Mouse (Mus musculus) MEL (cell line): ENCODE data around the gene Stmn1. TPM values are rescaled to one million over a fixed set of nuclear protein-coding genes. Genes with fewer than 3 reads are reported as not detected.

ENCODE experiments used
- DNase-seq: peaks from one replicate; pipeline ENCODE4 v3.0.0; 2011; ENCODE audit warnings: low read depth, low spot score
- H3K27ac ChIP-seq: 2 replicates; pipeline ENCODE4 v1.5.1; 2012; ENCODE audit warnings: low read depth, mild to moderate bottlenecking, control low read depth, low read length, moderate library complexity; ENCODE audit not compliant: control insufficient read depth
- H3K27me3 ChIP-seq, 2 experiments: fragments of 150-350 bp in 1 of 2; sonication (generic) in 1 of 2; 2 replicates each; pipeline ENCODE4 v1.6.1; 2012; ENCODE audit warnings: low read length in 2 of 2, mild to moderate bottlenecking in 2 of 2, improper control_type of control experiment in 1 of 2, moderate library complexity in 1 of 2; ENCODE audit not compliant: insufficient read depth in 2 of 2, control insufficient read depth in 1 of 2
- H3K36me3 ChIP-seq, 2 experiments: 2 replicates each; pipeline ENCODE4 v1.6.1; 2012 to 2014; ENCODE audit warnings: low read length in 2 of 2, improper control_type of control experiment in 1 of 2, inconsistent platforms in 1 of 2, mild to moderate bottlenecking in 1 of 2; ENCODE audit not compliant: insufficient read depth in 2 of 2, control insufficient read depth in 1 of 2
- H3K4me1 ChIP-seq, 2 experiments: fragments of 150-350 bp in 1 of 2; sonication (generic) in 1 of 2; 2 replicates each; pipeline ENCODE4 v1.6.1; 2012; ENCODE audit warnings: low read length in 2 of 2, improper control_type of control experiment in 1 of 2, mild to moderate bottlenecking in 1 of 2; ENCODE audit not compliant: insufficient read depth in 2 of 2, control insufficient read depth in 1 of 2
- H3K4me3 ChIP-seq, 2 experiments: fragments of 150-350 bp in 1 of 2; sonication (generic) in 1 of 2; 2 replicates each; pipeline ENCODE4 v1.5.1; 2012; ENCODE audit warnings: low read depth in 2 of 2, low read length in 2 of 2, mild to moderate bottlenecking in 2 of 2, moderate library complexity in 2 of 2, control low read depth in 1 of 2, improper control_type of control experiment in 1 of 2; ENCODE audit not compliant: control insufficient read depth in 1 of 2, insufficient read depth in 1 of 2
- H3K79me2 ChIP-seq: 2 replicates; pipeline ENCODE4 v1.6.1; 2012; ENCODE audit warnings: mild to moderate bottlenecking, low read length, moderate library complexity; ENCODE audit not compliant: control insufficient read depth, poor library complexity, insufficient read depth
- H3K9ac ChIP-seq: 2 replicates; pipeline ENCODE4 v1.6.1; 2012; ENCODE audit warnings: low read depth, mild to moderate bottlenecking, control low read depth, low read length, moderate library complexity; ENCODE audit not compliant: control insufficient read depth, poor library complexity, severe bottlenecking
- H3K9me3 ChIP-seq: fragments of 150-350 bp; sonication (generic); replicated peaks from 2 replicates; pipeline ENCODE4 v1.6.1; 2012; ENCODE audit warnings: mild to moderate bottlenecking, low read length, improper control_type of control experiment, moderate library complexity; ENCODE audit not compliant: insufficient read depth
- CTCF ChIP-seq, 3 experiments: IDR thresholded peaks in 2 of 3; conservative IDR thresholded peaks in 1 of 3; 2 replicates each; pipeline ENCODE4 v1.5.1; 2011 to 2012; ENCODE audit warnings: low read length in 3 of 3, low read depth in 2 of 3, mild to moderate bottlenecking in 2 of 3, improper control_type of control experiment in 1 of 3, inconsistent platforms in 1 of 3, mixed read lengths in 1 of 3, moderate library complexity in 1 of 3; ENCODE audit not compliant: control insufficient read depth in 1 of 3, insufficient read depth in 1 of 3, poor library complexity in 1 of 3, severe bottlenecking in 1 of 3
- E2F4 ChIP-seq: IDR thresholded peaks from 2 replicates; pipeline ENCODE4 v1.6.1; 2011; ENCODE audit warnings: low read depth, low read length, improper control_type of control experiment, borderline replicate concordance
- ELF1 ChIP-seq: IDR thresholded peaks from 2 replicates; pipeline ENCODE4 v1.6.1; 2014; ENCODE audit warnings: low read depth, mild to moderate bottlenecking, inconsistent platforms, low read length, improper control_type of control experiment, moderate library complexity
- EP300 ChIP-seq, 2 experiments: IDR thresholded peaks; 2 replicates each; pipeline ENCODE4 v1.6.1; 2011; ENCODE audit warnings: improper control_type of control experiment in 2 of 2, low read length in 2 of 2, low read depth in 1 of 2, mild to moderate bottlenecking in 1 of 2
- ETS1 ChIP-seq: IDR thresholded peaks from 2 replicates; pipeline ENCODE4 v1.6.1; 2012; ENCODE audit warnings: low read depth, mild to moderate bottlenecking, inconsistent platforms, low read length, improper control_type of control experiment, moderate library complexity
- GABPA ChIP-seq: IDR thresholded peaks from 2 replicates; pipeline ENCODE4 v1.6.1; 2012; ENCODE audit warnings: low read depth, mild to moderate bottlenecking, inconsistent platforms, low read length, improper control_type of control experiment, moderate library complexity
- GATA1 ChIP-seq: IDR thresholded peaks from 2 replicates; pipeline ENCODE4 v1.6.1; 2011; ENCODE audit warnings: low read depth, low read length, improper control_type of control experiment
- KAT2A ChIP-seq: conservative IDR thresholded peaks from 2 replicates; pipeline ENCODE4 v1.6.1; 2012; ENCODE audit warnings: low read depth, low read length, improper control_type of control experiment, inconsistent platforms
- MAZ ChIP-seq: IDR thresholded peaks from 2 replicates; pipeline ENCODE4 v1.6.1; 2012; ENCODE audit warnings: low read depth, mild to moderate bottlenecking, inconsistent platforms, low read length, improper control_type of control experiment
- MEF2A ChIP-seq: IDR thresholded peaks from 2 replicates; pipeline ENCODE4 v1.6.1; 2014; ENCODE audit warnings: low read depth, mild to moderate bottlenecking, inconsistent platforms, low read length, improper control_type of control experiment; ENCODE audit not compliant: poor library complexity, insufficient replicate concordance, severe bottlenecking; ENCODE audit errors: extremely low read depth
- MYB ChIP-seq: IDR thresholded peaks from 2 replicates; pipeline ENCODE4 v1.6.1; 2011; ENCODE audit warnings: mild to moderate bottlenecking, low read depth, low read length, improper control_type of control experiment
- NELFE ChIP-seq: IDR thresholded peaks from 2 replicates; pipeline ENCODE4 v1.6.1; 2011; ENCODE audit warnings: low read depth, low read length, improper control_type of control experiment
- NRF1 ChIP-seq: IDR thresholded peaks from 2 replicates; pipeline ENCODE4 v1.6.1; 2014; ENCODE audit warnings: low read depth, mild to moderate bottlenecking, inconsistent platforms, low read length, improper control_type of control experiment, moderate library complexity; ENCODE audit not compliant: poor library complexity, insufficient read depth, severe bottlenecking
- POLR2A ChIP-seq, 2 experiments: IDR thresholded peaks; 2 replicates each; pipeline ENCODE4 v1.6.1; 2011 to 2012; ENCODE audit warnings: low read length in 2 of 2, mild to moderate bottlenecking in 2 of 2, control low read depth in 1 of 2, improper control_type of control experiment in 1 of 2, low read depth in 1 of 2, moderate library complexity in 1 of 2; ENCODE audit not compliant: control insufficient read depth in 1 of 2, insufficient read depth in 1 of 2, poor library complexity in 1 of 2
- RAD21 ChIP-seq: IDR thresholded peaks from 2 replicates; pipeline ENCODE4 v1.6.1; 2011; ENCODE audit warnings: mild to moderate bottlenecking, low read depth, low read length, improper control_type of control experiment
- SIN3A ChIP-seq: IDR thresholded peaks from 2 replicates; pipeline ENCODE4 v1.6.1; 2012; ENCODE audit warnings: low read length, improper control_type of control experiment, inconsistent platforms
- SMC3 ChIP-seq: IDR thresholded peaks from 2 replicates; pipeline ENCODE4 v1.6.1; 2011; ENCODE audit warnings: low read depth, low read length, improper control_type of control experiment
- TAL1 ChIP-seq: IDR thresholded peaks from 2 replicates; pipeline ENCODE4 v1.6.1; 2012; ENCODE audit warnings: mild to moderate bottlenecking, inconsistent platforms, low read length, moderate library complexity, mixed read lengths
- TCF12 ChIP-seq: IDR thresholded peaks from 2 replicates; pipeline ENCODE4 v1.6.1; 2014; ENCODE audit warnings: low read depth, mild to moderate bottlenecking, inconsistent platforms, low read length, improper control_type of control experiment, moderate library complexity
- UBTF ChIP-seq: IDR thresholded peaks from 2 replicates; pipeline ENCODE4 v1.6.1; 2012; ENCODE audit warnings: low read depth, mild to moderate bottlenecking, inconsistent platforms, low read length, improper control_type of control experiment, moderate library complexity, borderline replicate concordance; ENCODE audit not compliant: insufficient read depth
- USF2 ChIP-seq, 2 experiments: IDR thresholded peaks; 2 replicates each; pipeline ENCODE4 v1.6.1; 2011 to 2012; ENCODE audit warnings: improper control_type of control experiment in 2 of 2, low read length in 2 of 2, borderline replicate concordance in 1 of 2, inconsistent platforms in 1 of 2, low read depth in 1 of 2, mild to moderate bottlenecking in 1 of 2; ENCODE audit not compliant: insufficient read depth in 1 of 2
- ZC3H11A ChIP-seq: IDR thresholded peaks from 2 replicates; pipeline ENCODE4 v1.6.1; 2012; ENCODE audit warnings: low read depth, mild to moderate bottlenecking, inconsistent platforms, low read length, improper control_type of control experiment
- ZMIZ1 ChIP-seq: IDR thresholded peaks from 2 replicates; pipeline ENCODE4 v1.6.1; 2012; ENCODE audit warnings: low read depth, mild to moderate bottlenecking, inconsistent platforms, low read length, improper control_type of control experiment, moderate library complexity
- ZNF384 ChIP-seq: IDR thresholded peaks from 2 replicates; pipeline ENCODE4 v1.6.1; 2012; ENCODE audit warnings: low read depth, mild to moderate bottlenecking, inconsistent platforms, low read length, improper control_type of control experiment
- polyA plus RNA-seq, 2 experiments: library from polyadenylated mRNA; stranded (reverse) in 1 of 2; unstranded in 1 of 2; fragments of >175 nt in 1 of 2; fragments of >200 nt in 1 of 2; gene quantifications; 2 replicates each; pipeline versions ENCODE4 v1.2.1 to v1.2.4; 2012; ENCODE audit warnings: low replicate concordance in 2 of 2, low read depth in 1 of 2; ENCODE audit not compliant: insufficient read length in 2 of 2, insufficient read depth in 1 of 2, missing spikeins in 1 of 2
- total RNA-seq: library from RNA; depleted of rRNA; stranded (reverse); fragments of 300-350 nt; gene quantifications from 2 replicates; pipeline ENCODE4 v1.2.3, GENCODE M21; 2012

Gene Stmn1
- total and polyA plus RNA-seq, 3 experiments, result 214 to 350 TPM; not detected in 1

DNA sequence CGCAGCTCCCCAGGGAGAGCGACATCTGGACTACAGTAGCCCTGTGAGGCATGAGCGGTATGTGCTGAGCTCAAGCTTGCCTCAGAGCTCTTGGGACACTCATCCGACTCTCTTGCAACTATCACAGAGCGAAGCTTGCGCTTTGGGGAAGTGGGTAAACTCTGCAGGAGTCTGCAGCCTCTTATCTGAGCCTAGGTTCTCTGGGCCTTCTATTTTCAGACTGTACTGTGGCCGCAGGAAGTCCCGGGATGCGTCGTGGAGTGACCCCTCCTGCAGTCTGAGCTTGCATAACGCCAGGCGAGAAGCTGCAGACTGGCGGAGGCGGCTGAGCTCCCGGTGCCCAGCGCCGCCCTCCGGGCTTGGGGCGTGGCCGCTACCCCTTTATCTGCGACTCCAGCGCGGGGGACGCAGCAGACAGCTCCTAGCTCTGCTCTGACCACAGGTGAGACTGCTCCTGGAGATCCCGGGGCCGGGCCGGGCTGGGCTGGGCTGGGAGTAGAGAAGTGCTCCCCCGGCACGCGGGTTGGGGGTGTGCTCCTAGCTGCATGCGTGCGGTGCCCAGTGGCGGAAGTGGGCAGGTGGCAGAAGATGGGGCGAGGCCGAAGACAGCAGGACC, 28.6 kb downstream of the Stmn1 start, which contains the start of gene Paqr7:
Paqr7 (plus strand) TSS at position 103 of the 616 bp plus-strand sequence.
- Histone ChIP-seq H3K27me3 (no peaks in the 10 kb centered on the region), H3K27ac (peak within 1 kb of the TSS; percentile 26; the same call in 1 of the 2 replicates), H3K9me3 (no peaks in the 10 kb centered on the region), H3K4me3 (peak within 1 kb of the TSS; percentile 35 to 51), H3K79me2 (no peaks in the 10 kb centered on the region), H3K36me3 (peaks cover 0 to 18% of the 10 kb centered on the region in 2 experiments; a peak in 2 of 4 replicates), H3K4me1 (peaks cover 8 to 46% of the 10 kb centered on the region in 2 experiments), H3K9ac (peak within 1 kb of the TSS; percentile 20)
- TF ChIP-seq ZNF384 (no peak), MYB (no peak), KAT2A (no peak), NRF1 (0 out of 2 replicates have a peak, but pooled peaks have one; percentile 13), CTCF (IDR thresholded peaks at IDR 0.05 in 2 of 3, conservative IDR thresholded peaks at IDR 0.05 in 1 of 3; ENCODE audit: control insufficient read depth in 1 of 3, insufficient read depth in 1 of 3, low read depth in 2 of 3, low read length in 3 of 3, poor library complexity in 1 of 3, severe bottlenecking in 1 of 3) (0 out of 6 replicates have a peak, but pooled peaks of 1 of the 3 experiments have one; percentile 5), ZMIZ1 (no peak), EP300 (IDR thresholded peaks at IDR 0.05; ENCODE audit: low read depth in 1 of 2, low read length in 2 of 2) (0 out of 4 replicates have a peak, but pooled peaks of 1 of the 2 experiments have one; percentile 6), RAD21 (no peak), GATA1 (peak; percentile 59), TAL1 (peak; percentile 23), ETS1 (peak; percentile 35; the same call in 1 of the 2 replicates), TCF12 (no peak)
- DNase-seq, result peak; percentile 82

DNA sequence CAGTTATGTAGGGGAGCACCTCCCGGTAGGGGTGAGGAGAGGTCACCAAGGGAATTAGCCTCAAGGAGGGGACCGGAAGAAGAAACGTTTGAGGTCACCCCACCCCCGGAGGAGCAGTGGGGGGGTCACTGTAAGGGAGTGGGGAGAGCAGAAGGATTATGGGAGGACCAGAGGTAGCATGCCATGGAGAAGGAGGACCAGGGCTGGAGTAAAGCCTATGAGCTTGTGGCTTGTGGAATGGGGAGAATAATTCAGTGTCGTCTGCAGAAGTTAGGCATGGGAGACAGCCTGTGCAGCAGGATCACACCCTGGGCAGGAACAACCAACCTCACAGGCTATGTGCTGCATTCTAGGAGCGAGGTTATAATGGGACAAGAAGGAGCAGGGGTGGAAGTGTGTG, 29.1 kb downstream of the Stmn1 start:
- Histone ChIP-seq H3K27ac (no peak overlapping the region), H3K79me2 (no peaks in the 10 kb centered on the region), H3K4me1 (peaks cover 8 to 46% of the 10 kb centered on the region in 2 experiments), H3K36me3 (peaks cover 0 to 18% of the 10 kb centered on the region in 2 experiments; a peak in 2 of 4 replicates), H3K9ac (peak overlapping the region; percentile 20), H3K27me3 (no peaks in the 10 kb centered on the region), H3K4me3 (peak overlapping the region; percentile 35 to 51)
- TF ChIP-seq MAZ, result no peak
- no peak for TF ChIP-seq CTCF (IDR thresholded peaks at IDR 0.05 in 2 of 3, conservative IDR thresholded peaks at IDR 0.05 in 1 of 3; ENCODE audit: control insufficient read depth in 1 of 3, insufficient read depth in 1 of 3, low read depth in 2 of 3, low read length in 3 of 3, poor library complexity in 1 of 3, severe bottlenecking in 1 of 3)
- no peak for TF ChIP-seq SIN3A
- TF ChIP-seq ZNF384, result no peak
- no peak for TF ChIP-seq TCF12
- no peak for TF ChIP-seq KAT2A
- TF ChIP-seq USF2 (IDR thresholded peaks at IDR 0.05; ENCODE audit: borderline replicate concordance in 1 of 2, insufficient read depth in 1 of 2, low read depth in 1 of 2, low read length in 2 of 2), result no peak
- TF ChIP-seq GABPA, result no peak
- no peak for TF ChIP-seq MEF2A
- TF ChIP-seq UBTF, result no peak
- no peak for TF ChIP-seq MYB
- no peak for TF ChIP-seq RAD21
- no peak for TF ChIP-seq ELF1
- no peak for TF ChIP-seq NRF1
- no peak for TF ChIP-seq POLR2A (IDR thresholded peaks at IDR 0.05; ENCODE audit: control insufficient read depth in 1 of 2, insufficient read depth in 1 of 2, low read depth in 1 of 2, low read length in 2 of 2, poor library complexity in 1 of 2)
- TF ChIP-seq E2F4, result no peak
- no peak for TF ChIP-seq TAL1
- TF ChIP-seq SMC3, result no peak
- no peak for TF ChIP-seq NELFE
- TF ChIP-seq ZC3H11A, result no peak
- TF ChIP-seq, all 39 proteins: peak for 0
- no peaks in the 10 kb centered on the region for H3K9me3 ChIP-seq
- no peak for DNase-seq
